7 mouse cellular contexts compared by ENCODE assay signal in genomic region chr2:91182016-91182404, GRCm38 (mm10). TPM values are rescaled to one million over a fixed set of nuclear protein-coding genes. Genes with fewer than 3 reads are reported as not detected.
DNase-seq lines count a peak whose midpoint lies in the region; ATAC-seq and TF ChIP-seq lines count a peak whose summit lies in the region.

No protein-coding gene starts in this region.

- peaks cover 3 to 15% of the 10 kb centered on the region in 2 experiments for H3K36me3 ChIP-seq in MEL (ENCODE audit: control insufficient read depth in 1 of 2, insufficient read depth in 2 of 2, low read length in 2 of 2)
- peaks cover 8% of the 10 kb centered on the region; the same call in 1 of the 2 replicates for H3K36me3 ChIP-seq in hindbrain, postnatal 0 days (ENCODE audit: insufficient read depth, low read length)

- no peak for TF ChIP-seq POLR2A in MEL (IDR thresholded peaks at IDR 0.05; ENCODE audit: control insufficient read depth in 1 of 2, insufficient read depth in 1 of 2, low read depth in 1 of 2, low read length in 2 of 2, poor library complexity in 1 of 2)

- H3K27ac ChIP-seq in left cerebral cortex, adult 2 months = peak overlapping the region; percentile 97
- no peak overlapping the region; the same call in 1 of the 2 replicates for H3K27ac ChIP-seq in MEL (ENCODE audit: control insufficient read depth, low read depth, low read length)
- H3K27ac ChIP-seq in hindbrain, postnatal 0 days = peak overlapping the region; percentile 94

- no peak for TF ChIP-seq CTCF in left cerebral cortex, adult 2 months (IDR thresholded peaks at IDR 0.05)
- TF ChIP-seq CTCF in MEL (IDR thresholded peaks at IDR 0.05 in 2 of 3, conservative IDR thresholded peaks at IDR 0.05 in 1 of 3; ENCODE audit: control insufficient read depth in 1 of 3, insufficient read depth in 1 of 3, low read depth in 2 of 3, low read length in 3 of 3, poor library complexity in 1 of 3, severe bottlenecking in 1 of 3) = no peak
- no peak for TF ChIP-seq CTCF in hindbrain, postnatal 0 days (IDR thresholded peaks at IDR 0.05; ENCODE audit: low read depth)

- H3K4me3 ChIP-seq in left cerebral cortex, adult 2 months = peak overlapping the region; percentile 98
- peak overlapping the region; percentile 74 to 82 for H3K4me3 ChIP-seq in MEL (ENCODE audit: control insufficient read depth in 1 of 2, insufficient read depth in 1 of 2, low read depth in 2 of 2, low read length in 2 of 2)
- peak overlapping the region; percentile 97 for H3K4me3 ChIP-seq in hindbrain, postnatal 0 days (ENCODE audit: low read length)

- peaks cover 14% of the 10 kb centered on the region for H3K79me2 ChIP-seq in MEL (ENCODE audit: control insufficient read depth, insufficient read depth, low read length, poor library complexity)

- no peak for DNase-seq in left cerebral cortex, adult 2 months (ENCODE audit: extremely low spot score in 1 of 2, low spot score in 2 of 2)
- no peak for DNase-seq in left cerebral cortex, postnatal 10 days (ENCODE audit: extremely low spot score in 1 of 2, low spot score in 2 of 2)
- peak; percentile 40 for DNase-seq in MEL (ENCODE audit: low read depth, low spot score)
- DNase-seq in cerebellum, postnatal 25 days = peak; percentile 71 to 72
- DNase-seq in hindbrain, postnatal 0 days (ENCODE audit: low spot score) = peak; percentile 18
- DNase-seq in gastrocnemius, postnatal 36 days = no peak

- no peak for TF ChIP-seq EP300 in MEL (IDR thresholded peaks at IDR 0.05; ENCODE audit: low read depth in 1 of 2, low read length in 2 of 2)

- WGBS in hindbrain, postnatal 0 days = 9% methylated on average over 8 of the region's 8 CpGs

- no peak for TF ChIP-seq RAD21 in MEL (IDR thresholded peaks at IDR 0.05; ENCODE audit: low read depth, low read length)

- ATAC-seq in hindbrain, postnatal 0 days = peak; percentile 11; the same call in 1 of the 2 replicates
- peak; percentile 19; the same call in 1 of the 2 replicates for ATAC-seq in monocyte, adult 5-6 weeks (replicated peaks; ENCODE audit: insufficient number of reproducible peaks, low FRiP score, low TSS enrichment, poor library complexity, severe bottlenecking)

- no peaks in the 10 kb centered on the region for H3K27me3 ChIP-seq in MEL (ENCODE audit: control insufficient read depth in 1 of 2, insufficient read depth in 2 of 2, low read length in 2 of 2)
- H3K27me3 ChIP-seq in hindbrain, postnatal 0 days (ENCODE audit: insufficient read depth, low read length) = no peaks in the 10 kb centered on the region

- peaks cover 7 to 26% of the 10 kb centered on the region in 2 experiments for H3K4me1 ChIP-seq in MEL (ENCODE audit: control insufficient read depth in 1 of 2, insufficient read depth in 2 of 2, low read length in 2 of 2)
- H3K4me1 ChIP-seq in hindbrain, postnatal 0 days (ENCODE audit: insufficient read depth, low read length) = 0 out of 2 replicates have a peak, but pooled peaks cover 12% of the 10 kb centered on the region

- H3K9me3 ChIP-seq in MEL (replicated peaks; ENCODE audit: insufficient read depth, low read length) = no peaks in the 10 kb centered on the region
- H3K9me3 ChIP-seq in hindbrain, postnatal 0 days (ENCODE audit: low read length) = no peaks in the 10 kb centered on the region

- intact Hi-C loops in left cerebral cortex, adult 2 months (cut with DNase I) = loop anchor here (1.0 to 5.0 kb wide), 4 partner anchors 20 to 75 kb away; partner anchors contain the start of genes Acp2, Ddb2, Mybpc3 and Nr1h3
- intact Hi-C loops in left cerebral cortex, postnatal 10 days (cut with DNase I) = no loop called here
- intact Hi-C loops in gastrocnemius, postnatal 36 days (cut with DNase I) = no loop called here

- peak overlapping the region; percentile 67 for H3K4me2 ChIP-seq in hindbrain, postnatal 0 days (ENCODE audit: low read depth, low read length)

- H3K9ac ChIP-seq in MEL (ENCODE audit: control insufficient read depth, low read depth, low read length, poor library complexity, severe bottlenecking) = peak overlapping the region; percentile 90
- peak overlapping the region; percentile 88 for H3K9ac ChIP-seq in hindbrain, postnatal 0 days (replicated peaks; ENCODE audit: low read length)

TF ChIP-seq in MEL, 35 proteins besides CTCF, POLR2A, EP300 and RAD21:
- TF ChIP-seq POLR2AphosphoS5 (IDR thresholded peaks at IDR 0.05; ENCODE audit: borderline replicate concordance, low read depth, low read length) (no peak), SIN3A (IDR thresholded peaks at IDR 0.05; ENCODE audit: low read length) (no peak), UBTF (IDR thresholded peaks at IDR 0.05; ENCODE audit: borderline replicate concordance, insufficient read depth, low read depth, low read length) (no peak), TCF12 (IDR thresholded peaks at IDR 0.05; ENCODE audit: low read depth, low read length) (no peak), ZC3H11A (IDR thresholded peaks at IDR 0.05; ENCODE audit: low read depth, low read length) (no peak), HCFC1 (IDR thresholded peaks at IDR 0.05; ENCODE audit: low read depth, low read length) (no peak), MXI1 (IDR thresholded peaks at IDR 0.05; ENCODE audit: low read depth, low read length) (no peak), RCOR1 (IDR thresholded peaks at IDR 0.05; ENCODE audit: low read depth, low read length) (no peak), SMC3 (IDR thresholded peaks at IDR 0.05; ENCODE audit: low read depth, low read length) (no peak), BHLHE40 (IDR thresholded peaks at IDR 0.05; ENCODE audit: borderline replicate concordance, low read depth, low read length) (no peak), NRF1 (IDR thresholded peaks at IDR 0.05; ENCODE audit: insufficient read depth, low read depth, low read length, poor library complexity, severe bottlenecking) (no peak), POLR2AphosphoS2 (IDR thresholded peaks at IDR 0.05; ENCODE audit: low read length) (no peak), NELFE (IDR thresholded peaks at IDR 0.05; ENCODE audit: low read depth, low read length) (no peak), ZMIZ1 (IDR thresholded peaks at IDR 0.05; ENCODE audit: low read depth, low read length) (no peak)
TF ChIP-seq in MEL: peak in this region for 0.

RNA-seq across cellular contexts. Expression of gene Madd, which starts 1.6 kb away (rescaled TPM):
- total RNA-seq in left cerebral cortex, adult 2 months (2021) = 100 to 1,000 TPM; 236 to 254 TPM
- total RNA-seq in left cerebral cortex, postnatal 10 days (2021) = 100 to 1,000 TPM; 170 to 174 TPM
- 15.7 and 17.5 TPM in 2 replicates for total RNA-seq in MEL (2012; rRNA removed)
- polyA plus RNA-seq in MEL (2012; ENCODE audit: insufficient read depth in 1 of 2, insufficient read length in 2 of 2, low read depth in 1 of 2, low replicate concordance in 2 of 2, missing spikeins in 1 of 2) = 10 to 100 TPM in 1 of 2 experiments, not detected in 1; 27.4 TPM
- total RNA-seq in hindbrain, postnatal 0 days (2014; rRNA removed) = 64.2 TPM in 2 replicates
- 31.3 and 32.7 TPM in 2 replicates for polyA plus RNA-seq in hindbrain, postnatal 0 days (2015; fragmentation: Nextera tagmentation; extraction: Ambion mirVana)
- 66.0 to 190 TPM (median 155 TPM) in 3 replicates for total RNA-seq in monocyte, adult 5-6 weeks (2017)
- total RNA-seq in gastrocnemius, postnatal 36 days (2021) = 1 to 10 TPM; 4.1 to 5.0 TPM

RNA-seq across cellular contexts. Expression of gene Nr1h3, which starts 20.6 kb away (rescaled TPM):
- total RNA-seq in left cerebral cortex, adult 2 months (2021) = 1 to 10 TPM; 3.4 to 7.1 TPM
- total RNA-seq in left cerebral cortex, postnatal 10 days (2021) = 1 to 10 TPM; 1.5 TPM
- total RNA-seq in MEL (2012; rRNA removed) = 3.5 and 4.7 TPM in 2 replicates
- polyA plus RNA-seq in MEL (2012; ENCODE audit: insufficient read depth in 1 of 2, insufficient read length in 2 of 2, low read depth in 1 of 2, low replicate concordance in 2 of 2, missing spikeins in 1 of 2) = 1 to 10 TPM in 1 of 2 experiments, not detected in 1; 6.9 TPM
- total RNA-seq in hindbrain, postnatal 0 days (2014; rRNA removed) = 4.4 and 4.8 TPM in 2 replicates
- 2.5 and 2.7 TPM in 2 replicates for polyA plus RNA-seq in hindbrain, postnatal 0 days (2015; fragmentation: Nextera tagmentation; extraction: Ambion mirVana)
- total RNA-seq in monocyte, adult 5-6 weeks (2017) = 6.7 to 13.1 TPM (median 9.3 TPM) in 3 replicates
- 10 to 100 TPM; 17.3 to 19.1 TPM for total RNA-seq in gastrocnemius, postnatal 36 days (2021)

RNA-seq across cellular contexts. Expression of gene Acp2, which starts 20.7 kb away (rescaled TPM):
- total RNA-seq in left cerebral cortex, adult 2 months (2021) = 10 to 100 TPM; 42.4 to 44.5 TPM
- total RNA-seq in left cerebral cortex, postnatal 10 days (2021) = 10 to 100 TPM; 46.6 to 51.7 TPM
- 5.4 and 7.3 TPM in 2 replicates for total RNA-seq in MEL (2012; rRNA removed)
- 10 to 100 TPM in 1 of 2 experiments, not detected in 1; 11.3 TPM for polyA plus RNA-seq in MEL (2012; ENCODE audit: insufficient read depth in 1 of 2, insufficient read length in 2 of 2, low read depth in 1 of 2, low replicate concordance in 2 of 2, missing spikeins in 1 of 2)
- total RNA-seq in hindbrain, postnatal 0 days (2014; rRNA removed) = 48.5 and 151 TPM in 2 replicates
- 30.3 and 30.9 TPM in 2 replicates for polyA plus RNA-seq in hindbrain, postnatal 0 days (2015; fragmentation: Nextera tagmentation; extraction: Ambion mirVana)
- total RNA-seq in monocyte, adult 5-6 weeks (2017) = 16.0 to 20.6 TPM (median 17.2 TPM) in 3 replicates
- 10 to 100 TPM; 13.0 to 14.3 TPM for total RNA-seq in gastrocnemius, postnatal 36 days (2021)

RNA-seq across cellular contexts. Expression of gene Ddb2, which starts 54.8 kb away (rescaled TPM):
- 10 to 100 TPM; 11.7 to 14.4 TPM for total RNA-seq in left cerebral cortex, adult 2 months (2021)
- 10 to 100 TPM; 10.2 to 11.3 TPM for total RNA-seq in left cerebral cortex, postnatal 10 days (2021)
- total RNA-seq in MEL (2012; rRNA removed) = 7.0 and 8.4 TPM in 2 replicates
- 10 to 100 TPM in 1 of 2 experiments, not detected in 1; 12.6 TPM for polyA plus RNA-seq in MEL (2012; ENCODE audit: insufficient read depth in 1 of 2, insufficient read length in 2 of 2, low read depth in 1 of 2, low replicate concordance in 2 of 2, missing spikeins in 1 of 2)
- total RNA-seq in hindbrain, postnatal 0 days (2014; rRNA removed) = 7.6 and 11.3 TPM in 2 replicates
- 11.5 and 12.9 TPM in 2 replicates for polyA plus RNA-seq in hindbrain, postnatal 0 days (2015; fragmentation: Nextera tagmentation; extraction: Ambion mirVana)
- 8.5 to 15.4 TPM (median 8.8 TPM) in 3 replicates for total RNA-seq in monocyte, adult 5-6 weeks (2017)
- total RNA-seq in gastrocnemius, postnatal 36 days (2021) = 1 to 10 TPM; 2.1 to 2.6 TPM

Comparison
In these comparisons a context has a peak if more than half of its experiments do, and no peak if none do; other contexts are left out.
1. DNase-seq: peak in MEL (single experiment), cerebellum, postnatal 25 days (2 of 2) and hindbrain, postnatal 0 days (single experiment); none in left cerebral cortex, adult 2 months (0 of 2), left cerebral cortex, postnatal 10 days (0 of 2) and gastrocnemius, postnatal 36 days (0 of 2).
2. Peak in every context shown above with its lines, with median percentiles within 50 percentile points of each other: H3K4me3 ChIP-seq.